Mouse (Mus musculus) MEL (cell line): ENCODE measurements around the gene Pgm2.

ENCODE experiments used
- CHD2 ChIP-seq: IDR thresholded peaks from 2 replicates; pipeline ENCODE4 v1.6.1; 2011; ENCODE audit warnings: low read length, improper control_type of control experiment
- CTCF ChIP-seq, 3 experiments: IDR thresholded peaks in 2 of 3; conservative IDR thresholded peaks in 1 of 3; 2 replicates each; pipeline ENCODE4 v1.5.1; 2011 to 2012; ENCODE audit warnings: low read length in 3 of 3, low read depth in 2 of 3, mild to moderate bottlenecking in 2 of 3, improper control_type of control experiment in 1 of 3, inconsistent platforms in 1 of 3, mixed read lengths in 1 of 3, moderate library complexity in 1 of 3; ENCODE audit not compliant: control insufficient read depth in 1 of 3, insufficient read depth in 1 of 3, poor library complexity in 1 of 3, severe bottlenecking in 1 of 3
- EP300 ChIP-seq, 2 experiments: IDR thresholded peaks; 2 replicates each; pipeline ENCODE4 v1.6.1; 2011; ENCODE audit warnings: improper control_type of control experiment in 2 of 2, low read length in 2 of 2, low read depth in 1 of 2, mild to moderate bottlenecking in 1 of 2
- ETS1 ChIP-seq: IDR thresholded peaks from 2 replicates; pipeline ENCODE4 v1.6.1; 2012; ENCODE audit warnings: low read depth, mild to moderate bottlenecking, inconsistent platforms, low read length, improper control_type of control experiment, moderate library complexity
- HCFC1 ChIP-seq: IDR thresholded peaks from 2 replicates; pipeline ENCODE4 v1.6.1; 2012; ENCODE audit warnings: low read depth, mild to moderate bottlenecking, inconsistent platforms, low read length, improper control_type of control experiment, moderate library complexity
- MAX ChIP-seq: IDR thresholded peaks from 2 replicates; pipeline ENCODE4 v1.6.1; 2011; ENCODE audit warnings: low read length, improper control_type of control experiment
- MXI1 ChIP-seq: IDR thresholded peaks from 2 replicates; pipeline ENCODE4 v1.6.1; 2011; ENCODE audit warnings: mild to moderate bottlenecking, low read depth, low read length, improper control_type of control experiment
- NELFE ChIP-seq: IDR thresholded peaks from 2 replicates; pipeline ENCODE4 v1.6.1; 2011; ENCODE audit warnings: low read depth, low read length, improper control_type of control experiment
- POLR2A ChIP-seq, 2 experiments: IDR thresholded peaks; 2 replicates each; pipeline ENCODE4 v1.6.1; 2011 to 2012; ENCODE audit warnings: low read length in 2 of 2, mild to moderate bottlenecking in 2 of 2, control low read depth in 1 of 2, improper control_type of control experiment in 1 of 2, low read depth in 1 of 2, moderate library complexity in 1 of 2; ENCODE audit not compliant: control insufficient read depth in 1 of 2, insufficient read depth in 1 of 2, poor library complexity in 1 of 2
- SIN3A ChIP-seq: IDR thresholded peaks from 2 replicates; pipeline ENCODE4 v1.6.1; 2012; ENCODE audit warnings: low read length, improper control_type of control experiment, inconsistent platforms
- SMC3 ChIP-seq: IDR thresholded peaks from 2 replicates; pipeline ENCODE4 v1.6.1; 2011; ENCODE audit warnings: low read depth, low read length, improper control_type of control experiment
- UBTF ChIP-seq: IDR thresholded peaks from 2 replicates; pipeline ENCODE4 v1.6.1; 2012; ENCODE audit warnings: low read depth, mild to moderate bottlenecking, inconsistent platforms, low read length, improper control_type of control experiment, moderate library complexity, borderline replicate concordance; ENCODE audit not compliant: insufficient read depth

DNA sequence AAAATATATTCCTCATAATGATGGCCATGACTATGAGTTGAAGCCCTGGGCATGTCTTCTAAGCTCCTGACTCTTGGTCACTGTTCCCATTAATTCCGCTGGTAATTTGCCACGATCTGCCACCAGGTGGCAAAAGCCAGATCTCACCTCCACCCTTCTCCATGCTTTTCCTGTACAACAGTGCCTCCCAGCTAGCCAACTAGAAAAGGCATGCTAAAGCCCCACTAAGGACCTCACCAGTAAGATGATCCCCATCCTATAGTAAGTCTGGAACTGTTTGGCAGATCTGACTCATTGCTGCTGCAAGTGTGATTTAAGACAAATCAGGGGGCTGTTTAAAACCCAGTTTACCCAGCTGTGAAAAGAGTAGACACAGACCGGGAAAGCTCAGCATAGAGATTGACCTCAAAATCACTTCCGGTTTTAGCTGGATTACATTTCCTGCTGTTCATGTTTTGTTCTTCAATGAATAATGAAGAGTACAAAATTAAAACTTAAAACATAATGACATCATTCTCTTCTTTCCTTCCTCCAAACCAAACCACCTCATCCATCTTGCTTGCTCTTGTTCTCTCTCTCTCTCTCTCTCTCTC is 22.6 kb upstream of the Pgm2 start:
- no peak for TF ChIP-seq MAX
- TF ChIP-seq CTCF (IDR thresholded peaks at IDR 0.05 in 2 of 3, conservative IDR thresholded peaks at IDR 0.05 in 1 of 3; ENCODE audit: control insufficient read depth in 1 of 3, insufficient read depth in 1 of 3, low read depth in 2 of 3, low read length in 3 of 3, poor library complexity in 1 of 3, severe bottlenecking in 1 of 3), result peak; percentile 61 to 100 (median 72); a peak in 5 of 6 replicates
- no peak for TF ChIP-seq EP300 (IDR thresholded peaks at IDR 0.05; ENCODE audit: low read depth in 1 of 2, low read length in 2 of 2)
- TF ChIP-seq UBTF, result no peak
- peak; percentile 94 for TF ChIP-seq SMC3
- no peak for TF ChIP-seq HCFC1
- no peak for TF ChIP-seq SIN3A
- TF ChIP-seq POLR2A (IDR thresholded peaks at IDR 0.05; ENCODE audit: control insufficient read depth in 1 of 2, insufficient read depth in 1 of 2, low read depth in 1 of 2, low read length in 2 of 2, poor library complexity in 1 of 2), result no peak
- TF ChIP-seq NELFE, result no peak
- no peak for TF ChIP-seq MXI1
- no peak for TF ChIP-seq CHD2
- no peak for TF ChIP-seq ETS1
